Mouse (Mus musculus): ENCODE results near the gene Lrrc38. TPM values are rescaled to one million over a fixed set of nuclear protein-coding genes. Genes with fewer than 3 reads are reported as not detected.

Gene Lrrc38
- total and polyA plus RNA-seq, 3 experiments = not detected

GRCm38 (mm10) chr4:143379931-143380715, 30.6 kb downstream of the Lrrc38 start:
- H3K9me3 ChIP-seq (replicated peaks; ENCODE audit: insufficient read depth, low read length) = no peaks in the 10 kb centered on the region
- H3K9ac ChIP-seq (ENCODE audit: control insufficient read depth, low read depth, low read length, poor library complexity, severe bottlenecking) = no peak overlapping the region
- no peaks in the 10 kb centered on the region for H3K79me2 ChIP-seq (ENCODE audit: control insufficient read depth, insufficient read depth, low read length, poor library complexity)
- TF ChIP-seq CHD2 (IDR thresholded peaks at IDR 0.05; ENCODE audit: low read length) = no peak
- TF ChIP-seq NRF1 (IDR thresholded peaks at IDR 0.05; ENCODE audit: insufficient read depth, low read depth, low read length, poor library complexity, severe bottlenecking) = no peak
- TF ChIP-seq BHLHE40 (IDR thresholded peaks at IDR 0.05; ENCODE audit: borderline replicate concordance, low read depth, low read length) = no peak
- no peak for TF ChIP-seq MXI1 (IDR thresholded peaks at IDR 0.05; ENCODE audit: low read depth, low read length)
- TF ChIP-seq EP300 (IDR thresholded peaks at IDR 0.05; ENCODE audit: low read depth in 1 of 2, low read length in 2 of 2) = no peak
- TF ChIP-seq KAT2A (conservative IDR thresholded peaks at IDR 0.05; ENCODE audit: low read depth, low read length) = no peak
- TF ChIP-seq USF1 (IDR thresholded peaks at IDR 0.05; ENCODE audit: low read depth, low read length) = no peak
- TF ChIP-seq MEF2A (IDR thresholded peaks at IDR 0.05; ENCODE audit: extremely low read depth, insufficient replicate concordance, low read depth, low read length, poor library complexity, severe bottlenecking) = no peak
- TF ChIP-seq E2F4 (IDR thresholded peaks at IDR 0.05; ENCODE audit: borderline replicate concordance, low read depth, low read length) = no peak
- no peak for TF ChIP-seq MAFK (IDR thresholded peaks at IDR 0.05; ENCODE audit: borderline replicate concordance, low read depth, low read length)
- no peak overlapping the region for H3K27ac ChIP-seq (ENCODE audit: control insufficient read depth, low read depth, low read length)
- DNase-seq (ENCODE audit: low read depth, low spot score) = no peak
- H3K27me3 ChIP-seq (ENCODE audit: control insufficient read depth in 1 of 2, insufficient read depth in 2 of 2, low read length in 2 of 2) = no peaks in the 10 kb centered on the region
- H3K4me1 ChIP-seq (ENCODE audit: control insufficient read depth in 1 of 2, insufficient read depth in 2 of 2, low read length in 2 of 2) = no peaks in the 10 kb centered on the region
- H3K36me3 ChIP-seq (ENCODE audit: control insufficient read depth in 1 of 2, insufficient read depth in 2 of 2, low read length in 2 of 2) = no peaks in the 10 kb centered on the region
- no peak overlapping the region for H3K4me3 ChIP-seq (ENCODE audit: control insufficient read depth in 1 of 2, insufficient read depth in 1 of 2, low read depth in 2 of 2, low read length in 2 of 2)

GRCm38 (mm10) chr4:143380716-143381004, 31.1 kb downstream of the Lrrc38 start:
- Histone ChIP-seq H3K27ac (ENCODE audit: control insufficient read depth, low read depth, low read length) (no peak overlapping the region), H3K9ac (ENCODE audit: control insufficient read depth, low read depth, low read length, poor library complexity, severe bottlenecking) (no peak overlapping the region), H3K79me2 (ENCODE audit: control insufficient read depth, insufficient read depth, low read length, poor library complexity) (no peaks in the 10 kb centered on the region), H3K27me3 (ENCODE audit: control insufficient read depth in 1 of 2, insufficient read depth in 2 of 2, low read length in 2 of 2) (no peaks in the 10 kb centered on the region), H3K4me3 (ENCODE audit: control insufficient read depth in 1 of 2, insufficient read depth in 1 of 2, low read depth in 2 of 2, low read length in 2 of 2) (no peak overlapping the region), H3K9me3 (replicated peaks; ENCODE audit: insufficient read depth, low read length) (no peaks in the 10 kb centered on the region), H3K4me1 (ENCODE audit: control insufficient read depth in 1 of 2, insufficient read depth in 2 of 2, low read length in 2 of 2) (no peaks in the 10 kb centered on the region), H3K36me3 (ENCODE audit: control insufficient read depth in 1 of 2, insufficient read depth in 2 of 2, low read length in 2 of 2) (no peaks in the 10 kb centered on the region)
- TF ChIP-seq ZNF384 (IDR thresholded peaks at IDR 0.05; ENCODE audit: low read depth, low read length) (peak; percentile 77), MAZ (IDR thresholded peaks at IDR 0.05; ENCODE audit: low read depth, low read length) (no peak), CTCF (IDR thresholded peaks at IDR 0.05 in 2 of 3, conservative IDR thresholded peaks at IDR 0.05 in 1 of 3; ENCODE audit: control insufficient read depth in 1 of 3, insufficient read depth in 1 of 3, low read depth in 2 of 3, low read length in 3 of 3, poor library complexity in 1 of 3, severe bottlenecking in 1 of 3) (peak; percentile 7 to 31 (median 22); a peak in 3 of 6 replicates), SMC3 (IDR thresholded peaks at IDR 0.05; ENCODE audit: low read depth, low read length) (no peak), RAD21 (IDR thresholded peaks at IDR 0.05; ENCODE audit: low read depth, low read length) (peak; percentile 16), MYC (IDR thresholded peaks at IDR 0.05; ENCODE audit: low read depth, low read length) (no peak), KAT2A (conservative IDR thresholded peaks at IDR 0.05; ENCODE audit: low read depth, low read length) (no peak)
- no peak for DNase-seq (ENCODE audit: low read depth, low spot score)

Data from MEL (cell line).